Mouse (Mus musculus) v-Abl transformed pro-B cells (cell line): ENCODE data around the gene Qpct.

ENCODE experiments used
- in situ Hi-C, 2 experiments: fragments of 400-800 bp; cut with MboI; formaldehyde crosslinking; loops; one replicate each; pipeline ENCODE4 v1.15.1; 2025; ENCODE audit not compliant: unreplicated experiment in 2 of 2

Gene Qpct

DNA sequence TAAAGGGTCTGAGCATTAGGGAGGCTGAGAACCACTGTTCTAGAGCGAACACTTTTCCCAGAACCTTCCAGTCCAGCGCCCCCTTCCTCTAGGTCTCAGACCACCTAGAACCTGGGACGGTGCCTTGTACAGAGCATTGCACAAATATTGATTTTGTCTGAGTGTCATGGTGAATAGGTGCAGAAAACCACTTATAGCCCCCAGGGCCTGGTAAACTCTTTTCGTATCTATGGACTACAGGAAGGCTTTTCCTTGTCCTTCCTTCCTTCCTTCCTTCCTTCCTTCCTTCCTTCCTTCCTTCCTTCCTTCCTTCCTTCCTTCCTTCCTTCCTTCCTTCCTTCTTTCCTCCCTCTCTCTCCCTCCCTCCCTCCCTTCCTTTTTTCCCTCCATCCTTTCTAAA, at the start of gene Qpct:
Qpct (plus strand) TSS at position 301 of the 400 bp plus-strand sequence.
- in situ Hi-C loops: no loop called here

DNA sequence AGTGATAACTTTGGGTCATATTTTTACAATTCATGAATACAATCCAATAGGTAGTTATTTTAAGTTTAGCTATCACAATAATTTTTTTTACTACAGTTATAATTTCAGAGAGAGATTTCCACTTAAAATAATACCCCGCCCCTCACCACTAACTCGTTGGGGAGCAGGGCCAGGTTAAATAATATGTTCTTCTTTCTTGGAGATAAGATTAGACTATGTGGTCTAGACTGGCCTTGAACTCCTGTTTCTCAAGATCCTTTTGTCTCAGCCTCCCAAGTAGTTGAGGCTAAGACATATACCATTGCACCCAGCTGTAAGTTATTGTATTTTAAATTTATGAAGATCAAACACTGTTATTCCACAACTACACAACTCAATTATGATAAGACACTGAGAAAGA, 38.1 kb upstream of the Qpct start:
- in situ Hi-C loops: loop anchor here in 1 of 2 experiments (25.0 kb wide), 1 partner anchor 1199 kb away; the partner anchor contains the start of genes Gemin6, Srsf7 and Ttc39d

DNA sequence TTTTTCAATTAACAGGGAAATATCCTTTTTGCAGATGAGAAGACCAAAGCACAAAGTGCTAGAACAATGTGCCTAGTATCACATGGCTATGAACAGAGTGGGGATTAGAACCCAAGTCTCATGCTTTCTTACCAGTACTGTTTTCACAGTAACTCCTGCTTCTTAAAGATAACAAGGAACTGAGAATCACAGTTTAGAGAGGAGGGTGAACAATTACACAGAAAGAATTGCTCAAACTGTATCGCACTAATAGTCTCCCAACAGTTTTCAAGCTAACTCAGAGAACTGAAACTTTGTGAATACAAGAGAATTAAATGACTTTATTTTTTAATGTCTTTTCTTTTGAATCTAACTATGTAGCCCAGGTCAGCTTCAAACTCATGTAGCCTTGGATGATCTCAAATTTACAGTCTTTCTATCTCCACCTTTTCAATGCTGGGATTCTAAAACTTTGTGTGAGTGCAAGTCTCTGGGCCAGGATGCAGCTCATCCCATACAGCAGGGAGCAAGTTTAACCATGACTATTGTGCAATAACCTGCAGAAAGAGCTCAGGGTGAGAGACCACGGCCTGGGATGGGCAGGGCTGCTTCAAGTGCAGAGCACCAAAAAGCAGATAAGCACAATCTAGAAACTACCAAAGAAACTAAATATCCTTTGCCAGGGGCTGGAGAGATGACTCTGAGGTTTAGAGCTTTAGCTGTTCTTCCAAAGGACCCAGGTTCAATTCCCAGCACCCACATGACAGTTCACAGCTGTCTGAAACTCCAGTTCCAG, 36.6 kb upstream of the Qpct start:
- in situ Hi-C loops: loop anchor here in 1 of 2 experiments (25.0 kb wide), 1 partner anchor 1197 kb away; the partner anchor contains the start of genes Gemin6, Srsf7 and Ttc39d

DNA sequence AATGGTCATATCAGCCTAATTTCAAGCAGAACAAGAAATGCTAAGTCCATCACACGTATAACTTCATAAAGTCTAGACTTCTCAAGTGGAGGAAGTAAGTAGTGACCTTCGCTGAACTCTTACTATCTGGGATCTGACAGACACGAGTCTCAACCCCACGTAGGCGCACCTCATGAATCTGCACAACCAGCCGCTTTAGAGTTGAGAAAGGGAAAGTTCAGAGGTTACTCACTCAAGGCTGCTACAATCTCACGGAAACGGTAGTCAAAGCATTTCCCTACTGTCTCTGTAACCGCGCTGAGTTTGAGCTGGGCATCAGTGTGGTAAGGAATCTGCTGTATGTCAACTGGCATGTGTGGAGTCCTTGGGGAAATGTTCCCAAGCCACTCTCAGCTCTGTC, 35.9 kb upstream of the Qpct start:
- in situ Hi-C loops: loop anchor here in 1 of 2 experiments (25.0 kb wide), 1 partner anchor 1196 kb away; the partner anchor contains the start of genes Gemin6, Srsf7 and Ttc39d

DNA sequence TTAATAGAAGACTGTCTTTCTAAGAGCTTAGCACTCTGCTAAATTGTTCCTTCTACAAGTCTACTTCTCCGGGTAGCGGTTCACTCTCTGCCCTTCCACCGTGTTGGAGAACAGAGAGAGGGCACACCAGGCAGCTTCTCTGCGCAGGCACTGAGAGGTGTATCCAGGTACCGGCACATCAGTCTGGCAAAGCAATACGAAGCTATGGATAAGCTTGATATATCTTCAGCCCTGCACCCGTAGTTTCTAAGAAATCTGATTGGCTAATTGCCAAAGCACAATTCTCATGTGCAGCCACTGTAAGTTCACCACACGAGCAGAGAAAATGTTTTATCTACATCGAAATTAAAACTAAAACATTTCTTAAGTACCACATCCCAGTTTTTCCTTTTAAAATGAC, 33.3 kb upstream of the Qpct start:
- in situ Hi-C loops: loop anchor here in 1 of 2 experiments (25.0 kb wide), 1 partner anchor 1194 kb away; the partner anchor contains the start of genes Gemin6, Srsf7 and Ttc39d

DNA sequence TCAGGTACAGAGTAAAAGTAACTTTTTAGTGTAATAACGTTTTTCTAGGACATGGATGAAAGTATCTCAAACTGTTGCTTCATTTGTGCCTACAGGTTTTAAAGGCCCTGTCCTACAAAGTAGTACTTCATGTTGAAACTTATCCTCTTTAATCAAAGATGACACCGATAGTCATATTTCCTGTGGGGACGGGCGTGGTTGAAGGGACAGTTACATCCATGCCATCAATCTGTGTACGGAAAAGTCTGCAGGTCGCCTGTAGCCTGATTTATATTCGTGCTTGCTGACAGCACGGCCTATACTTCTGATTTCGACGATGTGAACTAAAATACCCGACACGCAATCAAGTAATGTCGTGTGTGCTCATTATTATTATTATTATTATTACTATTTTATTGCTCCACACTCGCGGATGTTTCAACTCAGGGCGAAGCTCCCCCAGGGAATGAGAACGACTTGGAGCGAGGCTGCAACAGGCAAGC, 31.9 kb upstream of the Qpct start:
- in situ Hi-C loops: loop anchor here in 1 of 2 experiments (25.0 kb wide), 1 partner anchor 1193 kb away; the partner anchor contains the start of genes Gemin6, Srsf7 and Ttc39d

DNA sequence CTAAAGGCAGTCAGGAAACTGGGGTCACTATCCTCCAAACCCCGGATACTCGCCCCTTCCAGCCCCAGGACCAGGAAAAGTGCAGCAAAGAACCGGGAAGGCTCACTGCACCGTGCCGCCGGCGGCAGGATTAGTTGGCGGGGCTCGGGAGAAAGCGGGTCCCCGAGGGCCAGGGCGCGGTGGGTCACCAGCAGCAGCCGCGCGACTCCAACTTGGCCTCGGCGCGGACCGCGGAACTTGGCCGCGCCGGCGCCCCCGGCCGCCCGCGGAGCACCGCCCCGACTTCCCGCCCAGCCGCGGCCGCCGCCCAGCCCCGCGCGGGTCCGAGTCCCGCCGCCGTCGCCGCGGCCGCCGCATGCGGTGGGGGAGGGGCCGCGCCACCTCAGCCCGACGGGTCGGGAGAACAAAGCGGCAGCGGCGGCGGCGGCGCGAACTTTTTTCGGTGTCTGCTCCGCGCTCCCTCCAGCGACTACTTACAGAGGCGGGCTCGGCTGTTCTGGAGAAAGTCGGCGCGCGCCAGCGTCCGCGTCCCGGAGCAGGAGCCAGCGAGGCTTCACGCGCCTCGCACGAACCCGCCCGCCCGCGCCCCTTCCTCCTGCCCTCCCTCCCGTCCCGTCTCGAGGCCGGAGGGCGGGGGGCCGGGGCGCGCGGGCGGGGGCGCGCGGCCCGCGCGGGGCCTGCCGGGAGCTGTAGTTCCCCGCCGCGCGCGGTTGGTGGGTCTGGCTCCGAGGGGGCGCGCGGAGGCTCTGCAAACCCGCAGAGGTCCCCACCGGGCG, 31.3 kb upstream of the Qpct start, which contains the start of gene Prkd3:
Prkd3 (minus strand) TSS at position 609 of the 776 bp plus-strand sequence.
- in situ Hi-C loops: loop anchor here in 1 of 2 experiments (25.0 kb wide), 1 partner anchor 1192 kb away; the partner anchor contains the start of genes Gemin6, Srsf7 and Ttc39d

DNA sequence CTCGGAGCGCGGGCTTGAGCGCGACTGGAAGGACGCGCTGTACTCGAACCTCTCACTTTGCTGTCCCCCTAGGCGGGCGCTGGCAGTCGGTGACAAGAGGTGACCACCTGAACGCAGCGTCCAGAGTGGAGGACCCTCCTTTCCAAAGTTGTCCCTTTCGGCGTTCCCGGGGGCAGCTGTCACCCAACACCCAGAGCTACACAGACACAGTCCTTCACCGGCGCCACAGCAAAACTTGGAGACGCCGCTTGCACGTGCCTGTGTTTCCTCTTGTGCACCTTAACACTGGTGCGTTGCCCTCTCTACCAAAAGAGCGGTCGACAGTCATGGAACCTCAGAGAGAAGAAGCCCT, 30.7 kb upstream of the Qpct start:
- in situ Hi-C loops: loop anchor here in 1 of 2 experiments (25.0 kb wide), 1 partner anchor 1191 kb away; the partner anchor contains the start of genes Gemin6, Srsf7 and Ttc39d

DNA sequence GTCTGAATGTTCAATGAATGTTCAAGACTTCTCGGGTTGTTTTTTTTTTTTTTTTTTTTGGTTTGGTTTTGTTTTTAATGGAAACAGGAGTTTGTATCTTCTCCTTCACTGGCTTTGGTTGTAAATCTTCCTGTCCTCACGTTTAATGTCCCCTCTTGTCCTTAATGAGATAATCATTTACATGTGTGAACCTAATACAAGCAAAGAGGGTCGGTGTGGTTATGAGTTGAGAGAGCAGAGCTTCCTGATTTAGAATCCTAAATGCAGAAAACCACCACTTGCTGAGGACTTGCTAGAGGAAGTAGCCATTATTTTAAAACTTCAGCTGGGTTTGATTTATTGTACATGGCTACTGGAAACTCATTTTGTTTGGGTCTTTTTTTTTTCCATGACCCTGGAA, 29.0 kb upstream of the Qpct start:
- in situ Hi-C loops: loop anchor here in 1 of 2 experiments (25.0 kb wide), 1 partner anchor 1190 kb away; the partner anchor contains the start of genes Gemin6, Srsf7 and Ttc39d

DNA sequence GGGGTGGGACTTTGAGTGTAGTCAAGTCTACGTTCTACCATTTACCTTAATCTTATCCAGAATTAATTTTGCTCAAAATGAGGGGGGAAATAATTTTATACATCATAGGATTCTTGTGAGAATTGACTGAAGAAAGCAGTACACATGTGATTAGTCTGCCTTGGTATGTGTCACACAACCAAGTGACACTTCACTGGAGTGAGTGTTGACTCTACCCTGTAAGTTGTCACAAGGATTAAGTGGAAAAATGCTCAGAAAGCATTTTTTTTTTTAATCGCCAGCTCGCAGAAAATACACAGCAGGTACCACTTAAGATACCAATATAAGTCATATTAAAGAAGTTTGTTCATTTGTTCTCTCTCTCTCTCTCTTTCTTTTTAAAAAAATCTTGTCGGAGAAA, 27.2 kb upstream of the Qpct start:
- in situ Hi-C loops: loop anchor here in 1 of 2 experiments (25.0 kb wide), 1 partner anchor 1188 kb away; the partner anchor contains the start of genes Gemin6, Srsf7 and Ttc39d

DNA sequence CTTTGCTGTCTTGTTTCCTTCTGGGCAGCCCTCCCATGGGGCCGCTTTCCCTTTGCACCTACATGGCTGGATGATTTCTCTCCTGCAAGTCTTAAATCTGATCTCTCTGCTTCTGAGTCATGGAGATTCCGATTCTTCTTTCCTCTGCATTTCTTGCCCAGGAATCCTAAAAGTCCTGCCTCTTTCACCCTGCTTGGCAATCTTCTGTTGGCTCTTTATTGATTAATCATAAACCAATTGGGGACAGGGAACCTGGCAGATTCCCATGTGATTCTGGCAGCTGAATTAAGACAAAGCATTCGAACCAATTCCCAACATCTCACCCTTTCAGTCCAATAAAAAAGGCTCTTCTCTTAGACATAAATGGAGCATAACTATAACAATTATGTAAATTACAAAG, 22.5 kb upstream of the Qpct start:
- in situ Hi-C loops: no loop called here

DNA sequence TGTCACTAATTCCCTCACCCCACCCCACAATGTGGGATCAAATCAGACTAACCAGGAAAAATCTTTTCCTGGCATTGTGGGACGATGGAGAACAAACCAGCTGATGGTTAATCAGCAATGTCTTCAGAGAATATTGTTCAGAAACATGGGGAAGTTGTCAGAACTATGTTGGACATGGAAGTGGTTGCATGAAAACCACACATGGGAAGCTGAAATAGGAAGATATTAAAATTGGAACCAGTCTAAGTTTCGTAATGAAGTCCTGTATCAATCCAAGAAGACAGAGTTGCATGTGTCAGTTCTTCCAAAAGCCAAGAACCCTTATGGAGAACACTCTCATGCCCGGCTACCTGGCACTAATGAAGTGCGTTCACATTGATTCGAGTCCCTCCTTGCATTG, 20.1 kb upstream of the Qpct start:
- in situ Hi-C loops: no loop called here

DNA sequence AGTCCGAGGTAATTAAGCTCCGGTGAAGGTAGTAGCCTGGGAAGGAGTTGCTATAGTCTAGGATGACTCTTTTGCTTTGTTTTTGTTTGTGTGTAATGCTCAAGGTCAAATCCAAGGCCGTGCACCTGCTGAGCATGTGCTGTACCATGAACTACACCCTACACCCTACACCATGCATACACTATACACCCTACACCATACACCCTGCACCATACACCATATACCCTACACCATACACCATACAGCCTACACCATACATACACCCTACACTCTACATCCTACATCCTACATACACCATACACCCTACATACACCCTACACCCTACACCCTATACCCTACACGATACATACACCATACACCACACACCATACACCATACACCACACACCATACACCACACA, 18.9 kb upstream of the Qpct start:
- in situ Hi-C loops: no loop called here

DNA sequence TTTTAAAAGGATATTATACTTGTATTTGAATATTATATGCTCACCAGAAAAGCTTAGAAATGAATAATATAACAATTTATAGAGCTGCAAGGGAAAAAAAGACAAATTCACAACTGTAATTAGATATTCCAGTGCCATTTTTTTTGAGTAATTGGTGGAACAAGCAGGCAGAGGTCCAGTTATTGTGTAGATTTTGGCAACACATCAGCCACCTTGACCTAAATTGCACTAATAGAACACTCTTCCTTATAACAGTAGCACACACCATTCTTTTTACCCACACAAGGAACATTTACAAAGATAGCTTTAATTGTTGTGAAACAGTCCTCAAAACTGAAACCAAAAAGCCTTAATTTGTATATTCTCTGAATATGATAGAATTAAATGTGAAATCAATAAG, 12.0 kb upstream of the Qpct start:
- in situ Hi-C loops: no loop called here

DNA sequence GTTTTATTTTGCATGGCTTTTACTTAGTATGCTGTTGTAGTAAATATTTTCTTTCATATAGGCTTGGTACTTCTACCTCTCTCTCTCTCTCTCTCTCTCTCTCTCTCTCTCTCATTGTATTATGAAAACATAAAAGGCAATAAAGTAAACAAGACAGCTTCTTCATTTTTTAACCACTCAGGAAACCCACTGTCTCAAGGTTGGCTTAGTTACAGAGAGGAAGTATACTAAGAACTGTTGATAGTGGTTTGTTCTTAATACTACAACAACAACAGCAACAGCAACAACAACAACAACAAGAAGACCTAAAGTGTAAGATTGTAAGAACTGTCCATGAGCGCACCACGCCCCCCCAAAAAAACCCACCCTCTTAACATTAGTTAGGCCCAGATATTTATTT, 8.0 kb upstream of the Qpct start:
- in situ Hi-C loops: no loop called here

DNA sequence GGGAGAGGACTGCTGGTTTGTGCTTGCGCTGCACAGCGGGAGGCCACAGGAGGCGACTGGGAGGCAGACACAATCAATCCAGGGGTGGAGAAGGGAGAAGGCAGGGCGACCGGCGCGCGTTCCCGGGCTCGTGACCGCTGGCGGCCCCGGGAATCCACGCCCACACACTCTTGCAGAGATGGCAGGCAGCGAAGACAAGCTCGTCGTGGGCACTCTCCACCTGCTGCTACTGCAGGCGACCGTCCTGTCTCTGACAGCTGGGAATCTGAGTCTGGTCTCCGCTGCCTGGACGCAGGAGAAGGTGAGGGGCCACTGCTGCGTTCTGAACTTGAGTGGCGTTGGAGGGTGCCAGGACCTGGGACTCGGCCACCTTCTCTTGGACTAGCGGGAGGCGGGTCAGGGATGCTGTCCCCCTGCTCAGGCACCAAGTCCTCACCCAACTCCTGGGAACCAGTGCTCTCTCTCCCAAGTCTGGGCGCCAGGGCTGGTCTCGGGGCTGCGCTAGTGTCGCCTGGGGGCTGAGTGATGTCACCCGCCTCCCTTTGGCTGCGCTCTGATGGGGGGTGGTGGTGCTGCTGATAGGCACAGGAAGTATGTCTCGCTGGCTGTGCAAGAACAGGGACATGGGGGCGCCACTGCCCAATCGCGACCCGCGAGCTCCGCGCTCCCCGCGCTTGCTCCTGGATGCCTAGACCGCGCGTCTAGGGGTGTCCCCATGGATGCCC, 544 bp downstream of the Qpct start:
- in situ Hi-C loops: no loop called here

DNA sequence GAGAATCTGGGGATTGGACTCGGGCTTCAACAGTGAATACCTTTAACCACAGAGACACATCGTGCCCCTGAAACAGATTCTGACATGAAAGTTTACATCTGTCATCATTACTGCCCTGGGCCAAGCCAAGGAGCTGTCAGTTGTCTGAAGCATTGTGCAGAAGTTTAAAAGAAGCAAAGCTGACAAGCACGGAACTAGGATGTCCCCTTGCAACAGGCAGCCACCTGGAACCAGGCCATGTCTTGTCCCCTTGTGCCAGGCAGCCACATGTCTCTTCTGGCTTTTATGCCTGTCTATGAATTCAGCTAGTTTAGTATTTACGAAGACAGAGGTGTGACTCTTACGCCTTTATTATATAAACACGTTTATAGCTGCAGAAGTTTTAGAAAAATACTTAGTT, 6.6 kb downstream of the Qpct start:
- in situ Hi-C loops: no loop called here

DNA sequence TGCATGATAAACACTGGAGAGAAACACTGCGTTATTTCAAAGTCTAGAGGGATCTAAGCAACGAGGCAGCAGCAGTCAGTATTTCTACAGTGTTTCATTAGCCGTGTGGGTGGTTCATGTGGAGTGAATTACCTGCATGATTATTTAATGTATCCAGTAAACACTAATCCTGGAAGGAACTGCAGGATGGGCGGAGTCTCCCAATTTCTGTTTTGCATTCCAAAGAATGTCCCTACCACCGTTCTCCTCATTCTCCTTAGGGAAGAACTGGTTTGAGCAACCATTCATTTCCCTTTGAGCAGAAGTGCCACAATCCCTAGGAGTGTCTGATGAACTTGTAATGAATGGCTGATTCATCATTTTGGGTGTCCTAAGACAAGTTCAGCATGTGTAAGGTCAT, 8.5 kb downstream of the Qpct start:
- in situ Hi-C loops: no loop called here

DNA sequence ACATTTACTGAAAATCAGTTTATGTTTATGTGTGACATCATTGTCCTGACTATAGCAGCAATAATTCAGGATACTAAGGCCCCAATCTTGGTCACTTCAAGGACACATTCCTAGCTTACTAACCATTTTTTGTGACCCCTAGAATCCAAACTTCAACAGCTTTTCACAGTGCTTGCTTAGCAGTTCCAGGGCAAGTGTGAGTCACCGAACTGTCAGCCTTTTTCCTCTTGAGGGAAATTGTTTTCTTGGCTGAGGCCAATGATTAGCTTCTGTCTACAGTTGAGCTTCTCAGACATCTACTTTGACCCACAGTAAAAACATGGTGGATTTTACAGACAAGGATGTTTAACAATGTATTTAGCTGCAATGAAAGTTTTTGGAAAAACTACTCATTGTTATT, 12.5 kb downstream of the Qpct start:
- in situ Hi-C loops: no loop called here

DNA sequence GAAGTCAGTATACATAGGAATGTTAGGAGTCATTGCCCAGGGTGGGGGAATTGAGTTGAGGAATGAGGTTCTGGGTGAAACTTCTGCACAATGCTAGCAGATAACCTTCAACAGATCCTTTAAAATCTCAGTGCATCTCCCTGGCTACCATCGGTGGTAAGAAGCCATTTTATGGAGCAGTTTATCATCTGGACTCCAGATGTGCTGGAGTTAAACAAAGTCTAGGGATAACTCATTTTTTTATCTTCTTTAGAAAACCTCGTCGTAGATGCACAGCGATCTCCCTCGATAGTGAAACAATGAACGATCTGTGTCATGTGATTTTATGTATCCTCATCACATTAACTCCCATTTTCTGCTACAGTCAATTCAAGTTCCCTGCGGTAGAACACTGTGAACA, 16.9 kb downstream of the Qpct start:
- in situ Hi-C loops: no loop called here
